In the genomic region with DNA sequence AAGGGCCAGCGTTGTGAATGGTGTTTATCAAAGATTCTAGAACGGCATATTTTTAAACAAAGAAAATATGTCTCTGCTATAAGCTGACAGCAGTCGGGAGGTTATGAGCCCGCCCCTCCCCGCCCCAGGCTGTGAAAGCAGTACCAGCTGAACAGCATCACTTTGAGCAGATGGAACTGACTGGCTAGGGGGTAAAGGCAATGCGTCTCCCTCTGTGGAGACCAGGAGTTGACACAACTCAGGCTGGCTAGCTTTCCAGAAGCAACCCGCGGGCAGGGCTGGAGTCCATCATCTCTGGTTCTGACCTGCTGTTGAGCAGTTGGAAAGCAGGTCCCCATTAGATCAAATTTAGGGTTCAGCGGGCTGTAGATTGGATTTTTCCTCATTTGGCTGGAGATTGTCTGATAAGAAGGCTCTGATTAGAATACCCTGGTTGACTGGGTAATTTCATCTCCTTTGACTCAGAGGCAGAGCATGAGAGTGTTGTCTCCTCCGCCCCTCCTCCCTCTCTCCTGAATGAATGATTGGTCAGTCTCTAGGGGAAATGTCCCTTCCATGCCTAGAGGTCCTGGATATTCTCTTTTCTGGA, we compare ENCODE assay signal across 9 mouse cellular contexts.
DNase-seq lines count a peak whose midpoint lies in the region; ATAC-seq and TF ChIP-seq lines count a peak whose summit lies in the region.
"Had no signal": no experiment of that assay in that cellular context is flagged by ENCODE, and none has a peak within 500 bp of the region (broad histone marks: within the 10 kb centered on the region; RNA-seq: fewer than 3 reads in every experiment).

No protein-coding gene starts in this region.

- H3K4me3 ChIP-seq in kidney, adult 2 months (ENCODE audit: insufficient read depth, low read depth, low read length), result no peak overlapping the region
- no peak overlapping the region for H3K4me3 ChIP-seq in embryonic facial prominence, embryonic 13.5 days
- no peak overlapping the region for H3K4me3 ChIP-seq in midbrain, embryonic 15.5 days

- no peaks in the 10 kb centered on the region for H3K9me3 ChIP-seq in embryonic facial prominence, embryonic 13.5 days
- no peaks in the 10 kb centered on the region for H3K9me3 ChIP-seq in midbrain, embryonic 15.5 days

- no peak overlapping the region for H3K9ac ChIP-seq in embryonic facial prominence, embryonic 13.5 days
- H3K9ac ChIP-seq in midbrain, embryonic 15.5 days, result no peak overlapping the region

- H3K4me1 ChIP-seq in kidney, adult 2 months (ENCODE audit: control insufficient read depth, insufficient read depth, low read length), result no peaks in the 10 kb centered on the region
- H3K4me1 ChIP-seq in embryonic facial prominence, embryonic 13.5 days, result peaks cover 38% of the 10 kb centered on the region
- H3K4me1 ChIP-seq in midbrain, embryonic 15.5 days, result peaks cover 31% of the 10 kb centered on the region

- ATAC-seq in embryonic facial prominence, embryonic 13.5 days (ENCODE audit: insufficient number of reproducible peaks, insufficient read depth, low FRiP score, low TSS enrichment, low read depth), result peak; percentile 48; the same call in 1 of the 2 replicates
- peak; percentile 53; the same call in 1 of the 2 replicates for ATAC-seq in midbrain, embryonic 15.5 days (replicated peaks)

- TF ChIP-seq CTCF in kidney, adult 2 months (conservative IDR thresholded peaks at IDR 0.05; ENCODE audit: insufficient read depth, insufficient read length, low read depth, low read length), result no peak

- H3K4me2 ChIP-seq in embryonic facial prominence, embryonic 13.5 days, result no peak overlapping the region
- no peak overlapping the region for H3K4me2 ChIP-seq in midbrain, embryonic 15.5 days

- peak; percentile 15 for DNase-seq in kidney, postnatal 10 days
- no peak for DNase-seq in kidney, adult 2 months
- peak; percentile 54 to 59 for DNase-seq in cerebellum, adult 18-20 months
- DNase-seq in left cerebral cortex, adult 18-20 months (ENCODE audit: low spot score in 2 of 2), result no peak
- DNase-seq in frontal cortex, postnatal 10 days (ENCODE audit: low spot score in 2 of 2), result no peak
- DNase-seq in frontal cortex, postnatal 14 days (ENCODE audit: low spot score in 2 of 2), result no peak
- DNase-seq: lung, adult 2 months had no signal

- 67% methylated on average over 10 of the region's 10 CpGs for WGBS in kidney, adult 2 months
- 46% methylated on average over 10 of the region's 10 CpGs for WGBS in embryonic facial prominence, embryonic 13.5 days
- WGBS in midbrain, embryonic 15.5 days, result 55% methylated on average over 10 of the region's 10 CpGs

- TF ChIP-seq POLR2A in kidney, adult 2 months (IDR thresholded peaks at IDR 0.05; ENCODE audit: low read depth, low read length), result no peak

- H3K36me3 ChIP-seq in kidney, adult 2 months (ENCODE audit: control insufficient read depth, insufficient read depth, low read length), result no peaks in the 10 kb centered on the region
- peaks cover 23% of the 10 kb centered on the region for H3K36me3 ChIP-seq in embryonic facial prominence, embryonic 13.5 days
- no peaks in the 10 kb centered on the region for H3K36me3 ChIP-seq in midbrain, embryonic 15.5 days (replicated peaks)

- no peaks in the 10 kb centered on the region for H3K27me3 ChIP-seq in kidney, adult 2 months (replicated peaks; ENCODE audit: control insufficient read depth, insufficient read depth, low read length)
- peaks cover 2% of the 10 kb centered on the region; the same call in 1 of the 2 replicates for H3K27me3 ChIP-seq in embryonic facial prominence, embryonic 13.5 days
- H3K27me3 ChIP-seq in midbrain, embryonic 15.5 days (replicated peaks), result peaks cover 6% of the 10 kb centered on the region; the same call in 1 of the 2 replicates

- no peak overlapping the region for H3K27ac ChIP-seq in kidney, adult 2 months (ENCODE audit: insufficient read depth, low read depth, low read length)
- H3K27ac ChIP-seq in embryonic facial prominence, embryonic 13.5 days, result no peak overlapping the region
- no peak overlapping the region for H3K27ac ChIP-seq in midbrain, embryonic 15.5 days

Comparison
In these comparisons a context has a peak if more than half of its experiments do, and no peak if none do; other contexts are left out.
1. DNase-seq: peak in kidney, postnatal 10 days (single experiment) and cerebellum, adult 18-20 months (2 of 2); none in kidney, adult 2 months (single experiment), left cerebral cortex, adult 18-20 months (0 of 2), frontal cortex, postnatal 10 days (0 of 2) and frontal cortex, postnatal 14 days (0 of 2).